In the genomic region with DNA sequence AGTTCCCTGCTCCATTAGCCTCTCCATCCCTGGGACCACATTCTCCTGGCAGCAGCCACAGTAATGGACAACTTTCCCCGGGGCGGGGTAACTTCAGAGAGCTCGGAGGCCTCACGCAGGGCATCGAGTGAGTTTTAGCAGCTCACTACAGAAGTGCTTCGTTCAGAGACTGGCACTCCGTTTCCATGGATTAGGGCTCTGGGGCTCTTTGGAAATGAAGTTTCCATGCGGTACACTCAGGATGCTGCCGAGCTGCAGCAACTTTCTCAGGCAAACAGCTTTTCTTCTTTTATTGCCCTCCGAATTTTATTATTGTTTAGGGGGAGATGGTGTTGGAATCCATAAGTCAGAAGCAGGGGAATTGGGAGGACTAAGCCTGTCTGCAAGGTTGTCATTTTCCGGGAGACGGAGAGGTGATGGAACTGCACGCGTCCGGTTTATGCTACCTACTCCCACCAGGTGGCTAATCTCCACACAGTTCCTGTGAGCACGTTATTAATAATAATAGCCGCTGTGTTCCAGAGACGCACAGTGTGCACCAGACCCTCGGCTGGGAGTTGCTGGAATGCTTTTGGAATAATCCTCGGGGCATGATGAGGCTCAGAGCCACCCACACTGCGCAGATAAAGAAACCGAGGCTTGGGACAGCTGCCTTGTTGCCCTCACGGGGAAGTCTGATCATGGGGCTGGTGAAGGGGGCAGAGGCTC, we compare ENCODE assay signal across 9 mouse cellular contexts.
DNase-seq lines count a peak whose midpoint lies in the region; ATAC-seq lines count a peak whose summit lies in the region.
"Had no signal": no experiment of that assay in that cellular context is flagged by ENCODE, and none has a peak within 500 bp of the region (broad histone marks: within the 10 kb centered on the region; RNA-seq: fewer than 3 reads in every experiment).

No protein-coding gene starts in this region.

- DNase-seq in kidney, adult 8-10 months: no peak
- peak; percentile 42 for DNase-seq in limb, embryonic 11.5 days (ENCODE audit: low spot score)
- no peak for DNase-seq in spleen, postnatal 36 days (ENCODE audit: low spot score in 2 of 2)
- DNase-seq in urinary bladder, postnatal 25 days (ENCODE audit: low spot score): no peak

- H3K4me2 ChIP-seq in kidney, embryonic 15.5 days: 0 out of 2 replicates have a peak overlapping the region, but pooled peaks have one; percentile 7
- peak overlapping the region; percentile 10; the same call in 1 of the 2 replicates for H3K4me2 ChIP-seq in forebrain, embryonic 12.5 days
- H3K4me2 ChIP-seq in limb, embryonic 11.5 days (ENCODE audit: low read depth, severe bottlenecking): peak overlapping the region; percentile 15
- peak overlapping the region; percentile 14; the same call in 1 of the 2 replicates for H3K4me2 ChIP-seq in neural tube, embryonic 14.5 days (ENCODE audit: low read depth, low read length)
- H3K4me2 ChIP-seq: embryonic facial prominence, embryonic 15.5 days had no signal

- H3K4me1 ChIP-seq in kidney, embryonic 15.5 days: 0 out of 2 replicates have a peak, but pooled peaks cover 3% of the 10 kb centered on the region
- peaks cover 10% of the 10 kb centered on the region; the same call in 1 of the 2 replicates for H3K4me1 ChIP-seq in forebrain, embryonic 12.5 days
- peaks cover 11% of the 10 kb centered on the region for H3K4me1 ChIP-seq in limb, embryonic 11.5 days (ENCODE audit: control insufficient read depth, insufficient read depth, low read length)
- H3K4me1 ChIP-seq in neural tube, embryonic 14.5 days (ENCODE audit: control insufficient read depth, insufficient read depth, low read length): 0 out of 2 replicates have a peak, but pooled peaks cover 3% of the 10 kb centered on the region
- H3K4me1 ChIP-seq: embryonic facial prominence, embryonic 15.5 days had no signal

- H3K9me3 ChIP-seq in kidney, embryonic 15.5 days (replicated peaks): no peaks in the 10 kb centered on the region
- H3K9me3 ChIP-seq in forebrain, embryonic 12.5 days: no peaks in the 10 kb centered on the region
- H3K9me3 ChIP-seq in limb, embryonic 11.5 days (ENCODE audit: control insufficient read depth, low read length): no peaks in the 10 kb centered on the region
- H3K9me3 ChIP-seq in neural tube, embryonic 14.5 days (ENCODE audit: control insufficient read depth, low read length): no peaks in the 10 kb centered on the region
- H3K9me3 ChIP-seq: embryonic facial prominence, embryonic 15.5 days had no signal

- WGBS in kidney, embryonic 15.5 days: 34% methylated on average over 23 of the region's 23 CpGs
- 43% methylated on average over 23 of the region's 23 CpGs for WGBS in forebrain, embryonic 12.5 days
- 22% methylated on average over 23 of the region's 23 CpGs for WGBS in limb, embryonic 11.5 days
- 31% methylated on average over 23 of the region's 23 CpGs for WGBS in neural tube, embryonic 14.5 days

- no peak overlapping the region for H3K9ac ChIP-seq in kidney, embryonic 15.5 days
- no peak overlapping the region for H3K9ac ChIP-seq in forebrain, embryonic 12.5 days
- H3K9ac ChIP-seq in limb, embryonic 11.5 days (ENCODE audit: low read length): no peak overlapping the region; the same call in 1 of the 2 replicates
- H3K9ac ChIP-seq in neural tube, embryonic 14.5 days (replicated peaks; ENCODE audit: low read depth, low read length): no peak overlapping the region
- H3K9ac ChIP-seq: embryonic facial prominence, embryonic 15.5 days had no signal

- no peak overlapping the region for H3K27ac ChIP-seq in kidney, embryonic 15.5 days
- no peak overlapping the region for H3K27ac ChIP-seq in forebrain, embryonic 12.5 days
- H3K27ac ChIP-seq in limb, embryonic 11.5 days (replicated peaks; ENCODE audit: low read depth, low read length): no peak overlapping the region
- H3K27ac ChIP-seq in neural tube, embryonic 14.5 days (ENCODE audit: low read depth, low read length): no peak overlapping the region
- H3K27ac ChIP-seq: embryonic facial prominence, embryonic 15.5 days had no signal

- no peak overlapping the region for H3K4me3 ChIP-seq in kidney, embryonic 15.5 days (replicated peaks)
- no peak overlapping the region for H3K4me3 ChIP-seq in forebrain, embryonic 12.5 days (replicated peaks)
- H3K4me3 ChIP-seq in limb, embryonic 11.5 days (ENCODE audit: low read depth, low read length): no peak overlapping the region
- no peak overlapping the region for H3K4me3 ChIP-seq in neural tube, embryonic 14.5 days (ENCODE audit: low read depth, low read length)
- H3K4me3 ChIP-seq: embryonic facial prominence, embryonic 15.5 days had no signal

- H3K36me3 ChIP-seq in kidney, embryonic 15.5 days: no peaks in the 10 kb centered on the region
- no peaks in the 10 kb centered on the region for H3K36me3 ChIP-seq in forebrain, embryonic 12.5 days (replicated peaks)
- H3K36me3 ChIP-seq in limb, embryonic 11.5 days (ENCODE audit: control insufficient read depth, insufficient read depth, low read length): no peaks in the 10 kb centered on the region
- H3K36me3 ChIP-seq in neural tube, embryonic 14.5 days (ENCODE audit: control insufficient read depth, insufficient read depth, low read length): no peaks in the 10 kb centered on the region
- H3K36me3 ChIP-seq: embryonic facial prominence, embryonic 15.5 days had no signal

- H3K27me3 ChIP-seq in kidney, embryonic 15.5 days: peaks cover 19% of the 10 kb centered on the region
- H3K27me3 ChIP-seq in forebrain, embryonic 12.5 days: peaks cover 9% of the 10 kb centered on the region; the same call in 1 of the 2 replicates
- H3K27me3 ChIP-seq in limb, embryonic 11.5 days (ENCODE audit: control insufficient read depth, insufficient read depth, low read length): peaks cover 3% of the 10 kb centered on the region; the same call in 1 of the 2 replicates
- H3K27me3 ChIP-seq in neural tube, embryonic 14.5 days (ENCODE audit: control insufficient read depth, insufficient read depth, low read length): no peaks in the 10 kb centered on the region; the same call in 1 of the 2 replicates
- H3K27me3 ChIP-seq: embryonic facial prominence, embryonic 15.5 days had no signal

- no peak for ATAC-seq in kidney, embryonic 15.5 days (replicated peaks; ENCODE audit: low FRiP score)
- ATAC-seq in forebrain, embryonic 12.5 days (ENCODE audit: low FRiP score): peak; percentile 58; the same call in 1 of the 2 replicates
- no peak for ATAC-seq in limb, embryonic 11.5 days (ENCODE audit: insufficient number of reproducible peaks, low FRiP score, low TSS enrichment, low read depth)
- ATAC-seq in neural tube, embryonic 14.5 days (ENCODE audit: low read depth): no peak
- ATAC-seq: lung, postnatal 0 days had no signal
